Mouse (Mus musculus) lung, postnatal 0 days (tissue): ENCODE data around the gene Banp.

ENCODE experiments used
- CTCF ChIP-seq: IDR thresholded peaks from 2 replicates; pipeline ENCODE4 v1.5.1; 2016; ENCODE audit warnings: antibody characterized with exemption, mild to moderate bottlenecking
- EP300 ChIP-seq: IDR thresholded peaks from 2 replicates; pipeline ENCODE4 v1.6.1; 2016; ENCODE audit warnings: antibody characterized with exemption, mild to moderate bottlenecking, control low read depth

DNA sequence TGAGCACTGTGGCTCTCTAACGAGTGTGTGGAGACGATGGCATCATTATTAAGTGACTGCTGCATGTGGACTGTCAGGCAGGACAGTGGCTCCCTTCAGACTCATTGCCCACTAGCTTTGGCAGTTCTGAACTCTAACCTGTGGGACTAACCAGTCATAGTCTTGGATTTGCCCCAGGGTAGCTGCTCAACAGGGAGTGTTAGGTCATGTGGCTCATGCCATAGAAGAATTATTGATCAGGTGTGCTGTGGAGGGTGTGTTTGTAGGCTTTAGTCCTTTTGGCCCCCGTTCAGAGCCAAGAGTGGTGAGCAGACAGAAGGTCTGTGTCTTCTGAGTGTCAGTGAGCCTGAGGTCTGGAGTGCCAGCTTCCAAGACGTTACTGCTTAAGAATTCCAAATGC, 43.4 kb downstream of the Banp start:
- no peak for TF ChIP-seq CTCF
- TF ChIP-seq EP300 = no peak
